Mouse (Mus musculus): ENCODE measurements around the gene Tigd2.

Tigd2 gene

GRCm38 (mm10) chr6:59255909-59256308, 47.2 kb downstream of the Tigd2 start:
- DNase-seq (ENCODE audit: low spot score) = no peak
